Mouse (Mus musculus) midbrain, embryonic 16.5 days (tissue): Measurements from ENCODE around the gene Thy1. TPM values are rescaled to one million over a fixed set of nuclear protein-coding genes. Genes with fewer than 3 reads are reported as not detected.
A peak's percentile ranks its signal among the peaks of the same experiment; 100 is the strongest.

ENCODE experiments used
- ATAC-seq: fragments of 200-750 bp; cut with Nextera tagmentation; 2 replicates; pipeline ENCODE4 v1.8.0; 2017; ENCODE audit warnings: moderate TSS enrichment
- H3K27ac ChIP-seq: fragments of 300-500 bp; sonication (generic); 2 replicates; pipeline ENCODE4 v1.5.1; 2014; ENCODE audit warnings: mild to moderate bottlenecking, low read length, mixed read lengths
- H3K27me3 ChIP-seq: fragments of 300-500 bp; sonication (generic); 2 replicates; pipeline ENCODE4 v1.6.1; 2014; ENCODE audit warnings: low read depth, low read length, mixed read lengths; ENCODE audit not compliant: control insufficient read depth, insufficient read depth
- H3K36me3 ChIP-seq: fragments of 300-500 bp; sonication (generic); 2 replicates; pipeline ENCODE4 v1.6.1; 2014; ENCODE audit warnings: mild to moderate bottlenecking, low read length, moderate library complexity, mixed read lengths; ENCODE audit not compliant: control insufficient read depth, insufficient read depth
- H3K4me1 ChIP-seq: fragments of 300-500 bp; sonication (generic); 2 replicates; pipeline ENCODE4 v1.6.1; 2014; ENCODE audit warnings: mild to moderate bottlenecking, low read length, mixed read lengths; ENCODE audit not compliant: control insufficient read depth, insufficient read depth
- H3K4me2 ChIP-seq: fragments of 300-500 bp; sonication (generic); 2 replicates; pipeline ENCODE4 v1.6.1; 2014; ENCODE audit warnings: mild to moderate bottlenecking, low read length, mixed read lengths
- H3K4me3 ChIP-seq: fragments of 300-500 bp; sonication (generic); 2 replicates; pipeline ENCODE4 v1.5.1; 2014; ENCODE audit warnings: low read depth, mild to moderate bottlenecking, low read length, moderate library complexity, mixed read lengths
- H3K9ac ChIP-seq: fragments of 300-500 bp; sonication (generic); 2 replicates; pipeline ENCODE4 v1.6.1; 2014; ENCODE audit warnings: low read depth, low read length, mixed read lengths
- H3K9me3 ChIP-seq: fragments of 300-500 bp; sonication (generic); replicated peaks from 2 replicates; pipeline ENCODE4 v1.6.1; 2014; ENCODE audit warnings: mild to moderate bottlenecking, low read length, mixed read lengths; ENCODE audit not compliant: control insufficient read depth, poor library complexity, severe bottlenecking
- WGBS: fragments of 180-500 bp; shearing (Covaris S2); extraction: QIAGEN DNeasy Blood & Tissue Kit; methylation state at CpG from one replicate; pipeline ENCODE4 v1.1.7; 2014; 5-methylcytosine and 5-hydroxymethylcytosine counted together
- polyA plus RNA-seq: library from polyadenylated mRNA; unstranded; fragments of >200 nt; fragmentation: Nextera tagmentation; extraction: Ambion mirVana; gene quantifications from 2 replicates; pipeline ENCODE4 v1.2.1, GENCODE M21; 2015

The Thy1 gene
- polyA plus RNA-seq, 1 experiment from 2014 or later, result 6.4 TPM

DNA sequence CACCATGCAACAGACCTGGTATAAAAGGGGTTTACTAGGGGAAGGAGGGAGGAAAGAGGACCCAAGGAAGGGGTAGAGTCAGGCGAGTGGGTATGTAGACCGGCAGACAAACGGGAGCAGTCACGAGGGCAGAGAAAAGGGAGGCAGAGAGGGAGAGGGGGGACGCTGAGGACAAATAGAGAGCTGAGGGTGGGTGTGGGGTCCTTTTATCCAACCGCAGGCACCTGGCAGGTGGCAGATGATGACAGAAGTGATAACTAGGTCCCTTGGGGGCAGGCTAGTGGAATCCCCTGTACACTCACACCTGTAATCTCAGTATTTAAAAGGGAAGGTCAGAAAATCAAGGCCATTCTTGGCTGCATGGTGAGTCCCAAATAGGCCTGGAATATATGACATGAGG is 31.0 kb upstream of the Thy1 start:
- no peaks in the 10 kb centered on the region for H3K27me3 ChIP-seq
- no peak overlapping the region for H3K4me3 ChIP-seq
- no peaks in the 10 kb centered on the region for H3K36me3 ChIP-seq
- no peaks in the 10 kb centered on the region for H3K9me3 ChIP-seq
- H3K27ac ChIP-seq, result peak overlapping the region; percentile 67
- no peak overlapping the region for H3K9ac ChIP-seq
- peaks cover 14% of the 10 kb centered on the region for H3K4me1 ChIP-seq
- no peak for ATAC-seq
- H3K4me2 ChIP-seq, result no peak overlapping the region
- WGBS, result 49% methylated on average over 6 of the region's 6 CpGs

DNA sequence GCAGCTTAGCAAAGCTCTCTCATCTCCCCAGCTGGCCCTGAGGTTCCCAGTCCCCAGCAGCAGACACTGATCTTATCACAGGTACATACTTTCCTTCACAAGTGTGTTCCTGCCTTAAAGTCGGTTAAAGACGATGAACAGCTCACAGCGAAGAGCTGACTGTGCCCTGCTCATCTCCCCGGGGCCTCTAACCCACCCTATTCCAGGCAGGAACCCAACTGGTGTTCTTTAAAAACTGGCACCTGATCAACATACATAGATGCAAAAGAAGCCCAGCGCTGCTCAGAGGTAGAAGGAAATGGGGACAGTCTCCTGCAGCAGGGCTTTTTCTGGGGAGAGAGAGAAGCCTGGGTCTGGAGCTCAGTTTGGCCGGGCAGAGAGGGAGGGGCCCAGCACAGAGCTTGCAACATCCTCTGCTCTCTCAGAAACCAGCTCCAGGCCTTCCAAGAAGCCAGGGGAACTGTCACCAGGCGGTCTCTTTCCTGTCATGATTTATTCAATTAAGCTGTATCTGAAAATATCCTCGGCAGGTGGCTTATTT is 30.4 kb upstream of the Thy1 start:
- no peak overlapping the region for H3K4me2 ChIP-seq
- 0 out of 2 replicates have a peak overlapping the region, but pooled peaks have one; percentile 20 for H3K9ac ChIP-seq
- no peaks in the 10 kb centered on the region for H3K36me3 ChIP-seq
- H3K9me3 ChIP-seq, result no peaks in the 10 kb centered on the region
- H3K4me3 ChIP-seq, result no peak overlapping the region
- no peaks in the 10 kb centered on the region for H3K27me3 ChIP-seq
- peaks cover 14% of the 10 kb centered on the region for H3K4me1 ChIP-seq
- ATAC-seq, result peak; percentile 72
- 34% methylated on average over 8 of the region's 8 CpGs for WGBS
- H3K27ac ChIP-seq, result peak overlapping the region; percentile 67

DNA sequence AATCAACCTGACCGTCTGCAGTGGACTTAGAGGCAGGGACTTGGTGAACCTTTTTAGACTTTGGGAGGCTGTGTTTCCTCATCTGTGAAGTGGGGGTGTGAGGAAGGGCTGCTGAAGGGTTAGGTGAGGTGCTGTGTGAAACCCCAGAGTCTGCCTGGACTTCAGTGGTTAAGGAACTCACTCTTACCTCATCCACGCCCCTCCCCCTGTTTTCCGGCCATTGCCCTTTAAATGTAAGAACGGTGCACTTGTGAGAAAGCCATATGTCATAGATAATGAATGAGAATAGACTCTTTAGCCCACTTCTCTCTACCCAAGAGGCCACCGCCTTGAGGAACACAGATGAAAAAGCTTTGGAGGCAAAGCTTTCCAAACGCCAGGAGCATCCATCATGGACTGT is 29.4 kb upstream of the Thy1 start:
- no peak for ATAC-seq
- Histone ChIP-seq H3K9me3 (no peaks in the 10 kb centered on the region), H3K4me1 (peaks cover 14% of the 10 kb centered on the region), H3K36me3 (no peaks in the 10 kb centered on the region), H3K4me2 (no peak overlapping the region), H3K4me3 (no peak overlapping the region), H3K27me3 (no peaks in the 10 kb centered on the region), H3K9ac (no peak overlapping the region), H3K27ac (no peak overlapping the region)
- WGBS, result 74% methylated on average over 6 of the region's 6 CpGs

DNA sequence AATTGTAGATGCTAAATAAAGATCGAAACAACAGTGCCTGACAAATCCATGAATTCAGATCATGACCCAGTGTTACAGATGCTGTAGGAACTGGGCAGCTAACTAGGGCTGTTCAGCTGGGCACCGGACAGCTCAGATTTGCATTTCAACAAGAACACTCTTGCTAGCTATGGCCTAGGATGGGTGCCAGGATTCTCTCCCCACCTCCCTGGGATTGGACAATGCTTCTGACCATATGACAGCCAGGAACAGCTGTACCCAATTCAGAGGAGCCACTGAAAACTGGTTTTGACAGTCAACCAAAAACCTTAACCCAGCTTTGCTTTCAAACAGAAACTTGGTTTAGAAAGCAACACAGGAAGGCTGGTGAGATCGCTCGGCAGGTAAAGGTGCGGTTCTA is 26.9 kb upstream of the Thy1 start:
- no peaks in the 10 kb centered on the region for H3K9me3 ChIP-seq
- no peak overlapping the region for H3K27ac ChIP-seq
- no peak overlapping the region for H3K4me2 ChIP-seq
- no peak for ATAC-seq
- H3K4me1 ChIP-seq, result peaks cover 14% of the 10 kb centered on the region
- H3K27me3 ChIP-seq, result no peaks in the 10 kb centered on the region
- no peak overlapping the region for H3K4me3 ChIP-seq
- no peak overlapping the region for H3K9ac ChIP-seq
- WGBS, result 80% methylated on average over 5 of the region's 5 CpGs
- no peaks in the 10 kb centered on the region for H3K36me3 ChIP-seq

GRCm38 (mm10) chr9:44017846-44018245 is 25.3 kb upstream of the Thy1 start:
- no peak for ATAC-seq
- Histone ChIP-seq H3K9me3 (no peaks in the 10 kb centered on the region), H3K4me3 (no peak overlapping the region), H3K36me3 (no peaks in the 10 kb centered on the region), H3K9ac (no peak overlapping the region), H3K27ac (no peak overlapping the region), H3K27me3 (no peaks in the 10 kb centered on the region), H3K4me1 (peaks cover 5% of the 10 kb centered on the region; the same call in 1 of the 2 replicates), H3K4me2 (no peak overlapping the region)
- WGBS, result 86% methylated on average over 5 of the region's 5 CpGs

DNA sequence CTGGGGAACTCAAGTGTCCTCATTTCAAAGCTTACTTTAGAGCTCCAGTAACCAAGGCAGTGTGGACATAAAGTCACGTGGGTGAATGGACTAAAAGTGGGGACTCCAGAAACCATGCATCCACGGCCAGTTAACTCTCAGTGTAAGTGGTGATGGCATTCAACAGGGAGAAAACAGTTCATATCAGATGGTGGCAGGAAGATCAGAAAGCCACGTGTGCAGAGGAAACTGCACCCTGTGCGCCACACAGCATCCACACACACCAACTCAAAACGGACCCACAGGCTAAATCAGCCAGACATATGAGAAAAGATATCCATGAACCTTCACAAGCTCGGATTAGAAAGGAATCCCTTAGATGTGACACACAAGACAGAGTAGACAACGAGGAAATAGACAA is 23.2 kb upstream of the Thy1 start:
- WGBS, result 87% methylated on average over 7 of the region's 7 CpGs
- no peak overlapping the region for H3K4me3 ChIP-seq
- no peaks in the 10 kb centered on the region for H3K36me3 ChIP-seq
- no peaks in the 10 kb centered on the region for H3K27me3 ChIP-seq
- H3K9me3 ChIP-seq, result no peaks in the 10 kb centered on the region
- no peak for ATAC-seq
- no peak overlapping the region for H3K27ac ChIP-seq
- H3K4me1 ChIP-seq, result no peaks in the 10 kb centered on the region
- H3K9ac ChIP-seq, result no peak overlapping the region
- no peak overlapping the region for H3K4me2 ChIP-seq

DNA sequence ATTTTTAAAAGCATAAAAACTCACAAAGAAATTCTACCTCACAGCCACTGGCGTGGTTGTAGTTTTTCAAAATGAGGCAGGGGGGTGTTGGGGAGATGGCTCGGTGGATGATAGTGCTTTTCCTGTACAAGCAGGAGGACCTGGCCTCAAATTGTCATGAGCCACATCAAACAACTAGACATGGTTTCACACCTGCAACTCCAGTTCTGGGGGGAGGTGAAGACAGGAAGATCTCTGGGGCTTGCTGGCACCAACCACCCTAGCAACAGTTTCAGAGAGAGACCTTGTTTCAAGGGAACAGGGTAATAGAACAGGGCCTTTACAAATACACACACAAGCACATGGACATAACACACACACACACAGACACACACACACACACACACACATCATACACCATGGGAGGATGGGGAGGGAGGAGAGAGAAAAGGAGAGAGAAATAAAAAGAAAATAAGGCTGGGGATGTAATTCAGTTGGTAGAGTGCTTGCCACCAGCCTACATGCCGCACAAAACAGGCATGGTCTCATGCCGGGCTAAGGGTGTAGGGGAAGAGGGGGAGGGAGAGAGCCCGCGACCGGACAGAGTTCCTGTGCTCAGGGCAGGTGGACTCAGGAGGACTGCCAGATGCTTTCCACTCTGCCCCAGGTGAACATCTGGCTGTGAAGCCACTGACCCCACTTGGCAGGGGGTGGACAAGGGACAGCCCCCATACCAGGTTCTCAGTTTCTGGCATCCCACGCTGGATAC is 20.9 kb upstream of the Thy1 start:
- Histone ChIP-seq H3K4me2 (no peak overlapping the region), H3K27ac (no peak overlapping the region), H3K27me3 (no peaks in the 10 kb centered on the region), H3K4me3 (no peak overlapping the region), H3K4me1 (no peaks in the 10 kb centered on the region), H3K9me3 (no peaks in the 10 kb centered on the region), H3K9ac (no peak overlapping the region), H3K36me3 (no peaks in the 10 kb centered on the region)
- WGBS, result 66% methylated on average over 8 of the region's 8 CpGs
- ATAC-seq, result no peak

GRCm38 (mm10) chr9:44024096-44024495 is 19.1 kb upstream of the Thy1 start:
- Histone ChIP-seq H3K9me3 (no peaks in the 10 kb centered on the region), H3K27ac (no peak overlapping the region), H3K4me1 (no peaks in the 10 kb centered on the region), H3K4me2 (no peak overlapping the region), H3K36me3 (no peaks in the 10 kb centered on the region), H3K9ac (no peak overlapping the region), H3K27me3 (no peaks in the 10 kb centered on the region), H3K4me3 (no peak overlapping the region)
- WGBS, result 77% methylated on average over 3 of the region's 3 CpGs
- no peak for ATAC-seq

DNA sequence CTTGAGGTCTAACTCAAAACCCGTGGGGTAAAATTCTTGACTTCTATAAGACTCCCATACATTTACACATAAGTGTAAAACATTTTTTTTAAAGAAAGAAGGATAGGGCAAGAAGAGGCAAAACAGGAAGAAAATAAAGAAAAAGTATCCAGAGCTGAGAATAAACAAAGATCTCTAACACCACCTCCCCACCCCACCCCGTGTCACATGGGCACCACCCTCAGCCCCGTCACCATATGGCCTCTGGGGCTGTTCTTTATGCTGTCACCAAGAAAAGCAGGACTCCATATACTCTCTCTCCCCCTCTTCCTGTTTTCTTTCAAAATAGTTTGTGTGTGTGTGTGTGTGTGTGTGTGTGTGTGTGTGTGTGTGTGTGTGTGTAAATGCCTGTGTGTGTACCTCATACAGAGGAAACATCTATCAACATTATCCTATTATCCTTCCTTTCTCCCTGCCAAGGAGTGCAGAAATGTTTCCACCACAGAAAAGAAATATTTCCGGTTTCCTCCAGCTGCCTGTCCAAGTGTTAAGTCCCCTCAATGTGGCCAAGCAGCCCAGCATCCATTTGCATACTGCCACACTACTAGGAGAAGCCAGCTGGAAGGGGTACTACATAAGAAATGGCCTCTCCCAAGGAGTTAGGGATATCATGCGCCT is 13.5 kb upstream of the Thy1 start:
- Histone ChIP-seq H3K4me1 (no peaks in the 10 kb centered on the region), H3K9me3 (no peaks in the 10 kb centered on the region), H3K4me3 (no peak overlapping the region), H3K4me2 (no peak overlapping the region), H3K9ac (no peak overlapping the region), H3K36me3 (no peaks in the 10 kb centered on the region), H3K27me3 (no peaks in the 10 kb centered on the region), H3K27ac (no peak overlapping the region)
- ATAC-seq, result no peak
- 61% methylated on average over 5 of the region's 5 CpGs for WGBS
